Mouse (Mus musculus) hindlimb bud, embryonic 11.5 days (tissue): Measurements from ENCODE around the gene Megf11.

Source experiments
- DNase-seq: peaks from one replicate; pipeline ENCODE4 v3.0.0-alpha.2; 2012; ENCODE audit warnings: low read depth, low spot score; ENCODE audit errors: extremely low spot score

The Megf11 gene

GRCm38 (mm10) chr9:64519921-64520746 is 134.7 kb downstream of the Megf11 start:
- DNase-seq: no peak

DNA sequence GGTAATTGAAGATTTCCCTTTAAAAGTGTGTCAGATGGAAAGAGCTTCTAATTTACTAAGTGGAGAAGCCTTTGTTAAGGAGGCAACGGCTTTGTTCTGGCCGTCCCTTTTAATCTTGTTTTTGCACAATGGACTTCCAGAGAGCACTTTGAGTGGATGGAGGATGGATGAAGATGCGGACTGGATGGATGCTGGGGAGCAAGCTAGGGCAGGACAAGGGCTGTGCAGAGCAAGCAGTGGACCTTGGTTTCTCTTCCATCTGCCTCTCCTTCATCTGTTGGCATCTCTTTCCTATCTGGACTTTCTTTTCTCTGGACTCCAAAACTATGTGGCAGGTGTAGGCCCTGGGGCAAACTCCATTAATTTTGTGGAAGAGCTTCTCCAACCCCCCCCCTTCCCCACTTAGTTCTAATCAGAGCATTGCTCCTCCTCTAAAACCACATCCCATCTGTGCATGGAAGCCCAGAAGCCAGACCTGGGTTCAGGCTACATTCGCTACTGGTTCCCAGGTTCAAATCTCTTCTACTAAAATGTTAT is 135.4 kb downstream of the Megf11 start:
- no peak for DNase-seq

DNA sequence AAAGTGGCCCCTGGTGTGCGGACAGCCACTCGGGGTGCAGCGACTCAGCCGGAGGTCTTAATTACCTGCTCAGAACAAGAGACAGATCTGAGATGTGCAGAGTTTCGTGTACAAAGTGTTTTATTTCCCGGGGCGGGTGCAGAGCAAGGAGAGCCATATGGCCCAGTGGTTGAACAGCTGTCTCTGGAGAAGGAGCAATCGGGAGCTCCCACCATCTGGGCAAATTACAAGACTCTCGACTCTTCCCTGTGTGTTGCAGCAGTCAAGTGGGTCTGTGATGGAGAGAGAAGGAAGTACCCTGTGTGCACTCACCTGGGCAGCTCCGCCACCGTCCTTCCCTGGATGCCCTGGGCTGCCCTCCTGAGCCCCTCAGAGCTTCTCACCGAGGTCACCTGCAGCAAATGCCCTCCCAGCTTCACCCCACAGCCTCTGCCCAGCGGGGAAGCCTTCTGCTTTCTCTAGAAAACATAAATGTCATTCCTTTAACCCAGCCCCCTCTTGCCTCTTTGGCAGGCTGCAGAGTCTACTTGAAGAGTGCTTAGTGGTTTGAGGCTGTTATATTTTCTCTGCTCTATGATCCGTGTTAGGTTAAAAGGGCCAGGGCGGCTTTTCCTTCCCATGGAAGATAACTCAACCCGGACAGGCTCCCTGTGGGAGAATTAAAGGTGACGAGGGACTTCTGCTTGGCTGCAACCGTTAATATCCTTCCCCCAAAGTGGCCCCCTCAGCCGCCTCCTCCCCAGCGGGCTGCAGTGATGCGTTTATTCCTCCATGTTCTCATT is 138.0 kb downstream of the Megf11 start:
- DNase-seq: no peak

DNA sequence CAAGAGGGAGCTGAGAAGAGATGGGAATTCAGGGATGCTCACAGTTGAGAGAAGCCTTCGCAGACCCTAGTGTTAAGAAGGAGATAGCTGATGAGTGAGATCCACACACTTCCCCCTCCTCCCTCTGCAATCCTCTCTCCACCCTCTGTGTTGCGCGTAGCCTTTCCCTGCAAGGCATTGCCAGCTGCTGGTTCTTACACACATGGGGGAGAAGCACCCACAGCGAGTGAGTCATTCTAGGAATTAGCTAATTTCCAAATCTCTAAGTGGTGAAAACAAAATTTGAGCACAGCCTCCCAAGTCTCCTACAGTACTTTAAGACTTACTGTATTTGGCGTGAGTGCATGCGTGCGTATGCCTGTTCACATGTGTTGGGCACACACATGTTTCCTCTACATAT is 142.6 kb downstream of the Megf11 start:
- no peak for DNase-seq

GRCm38 (mm10) chr9:64528595-64528994 is 143.2 kb downstream of the Megf11 start:
- DNase-seq: no peak

DNA sequence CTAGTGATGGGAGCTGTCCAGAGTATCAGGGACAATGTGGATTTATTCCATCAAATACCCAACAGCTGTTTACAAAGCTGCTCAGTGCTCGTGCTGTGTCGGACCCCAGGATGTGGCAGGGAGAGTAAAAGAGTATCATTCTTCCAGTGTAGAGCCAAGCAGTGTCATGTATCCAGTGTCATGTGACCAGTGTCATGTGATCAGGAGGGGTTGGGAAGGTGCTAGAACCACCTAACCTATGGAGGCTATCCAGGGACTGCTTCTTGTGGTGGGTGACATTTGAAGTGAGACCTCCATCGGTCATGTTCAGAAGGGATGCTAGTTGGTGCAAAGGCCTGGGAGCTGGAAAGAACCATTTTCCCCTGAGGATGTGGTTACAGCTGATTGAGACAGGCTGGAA is 146.5 kb downstream of the Megf11 start:
- DNase-seq: no peak

DNA sequence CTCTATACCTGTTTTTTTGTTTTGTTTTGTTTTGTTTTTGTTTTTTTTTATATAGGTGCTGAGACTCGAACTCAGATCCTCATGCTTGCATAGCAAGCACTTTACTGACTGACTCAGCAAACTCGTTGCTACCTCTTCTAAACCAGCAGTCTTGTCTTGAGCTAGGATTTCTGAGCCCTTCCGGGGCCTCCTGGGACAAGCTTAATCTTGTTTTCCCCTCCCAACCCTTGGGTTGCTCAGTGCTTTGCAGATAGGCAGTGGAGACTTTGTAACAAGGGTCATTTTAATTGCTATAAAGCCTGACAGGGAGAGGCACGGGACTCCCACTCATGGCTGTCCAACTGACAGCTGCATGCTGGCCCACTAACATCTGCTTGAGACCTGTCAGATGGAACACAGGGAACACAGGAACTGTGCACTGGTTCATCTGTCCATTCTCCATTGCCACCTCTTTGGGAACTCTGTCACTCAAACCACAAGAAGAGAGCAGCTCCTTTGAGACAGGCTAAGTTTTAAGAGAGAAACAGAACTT is 147.4 kb downstream of the Megf11 start:
- DNase-seq: no peak

- no peak for DNase-seq
Observed at GRCm38 (mm10) chr9:64533488-64534119, 148.2 kb downstream of the Megf11 start.

GRCm38 (mm10) chr9:64534313-64534712 is 148.9 kb downstream of the Megf11 start:
- no peak for DNase-seq

GRCm38 (mm10) chr9:64534856-64535539 is 149.6 kb downstream of the Megf11 start:
- no peak for DNase-seq

- no peak for DNase-seq
Observed at GRCm38 (mm10) chr9:64537821-64538220, 152.4 kb downstream of the Megf11 start.

DNA sequence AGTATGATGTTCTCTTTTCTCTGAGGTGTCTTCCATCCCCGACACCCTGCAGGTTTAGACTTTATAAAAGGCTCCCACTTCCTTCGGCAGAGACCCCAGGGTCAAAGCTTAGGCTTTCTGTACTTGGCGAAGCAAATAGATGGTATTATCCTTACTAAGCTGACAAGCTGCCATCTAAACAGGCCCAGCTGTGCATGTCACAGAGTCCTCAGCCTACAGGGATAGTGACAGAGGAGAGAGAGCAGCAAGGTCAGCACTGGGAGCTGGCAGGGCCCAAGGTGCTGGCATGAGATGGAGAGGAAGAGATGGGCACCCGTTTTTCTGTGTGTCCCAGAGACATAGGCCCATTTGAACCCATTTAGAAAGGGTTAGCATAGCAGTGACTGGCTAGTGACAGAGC is 156.8 kb downstream of the Megf11 start:
- no peak for DNase-seq

DNA sequence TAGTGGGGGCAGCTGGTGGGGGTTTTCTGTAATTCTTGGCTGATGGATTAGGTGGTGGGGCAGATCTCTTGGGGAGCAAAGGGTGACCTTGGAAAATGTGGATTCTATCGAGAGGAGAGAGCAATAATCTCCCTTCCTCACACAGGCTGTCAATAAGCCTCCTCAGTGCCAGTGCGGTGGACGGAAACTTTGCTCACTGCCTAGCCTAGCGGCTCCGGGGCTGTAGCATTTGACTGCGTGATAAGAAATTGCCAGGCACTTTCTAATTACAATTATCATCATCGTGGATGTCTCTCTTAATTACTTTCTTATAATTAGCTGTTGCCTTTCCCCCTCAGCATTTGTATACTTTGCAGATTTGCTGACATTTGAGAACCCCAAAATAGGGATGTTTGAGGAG is 157.7 kb downstream of the Megf11 start:
- no peak for DNase-seq

- no peak for DNase-seq
Observed at GRCm38 (mm10) chr9:64546344-64546991, 161.0 kb downstream of the Megf11 start.

- DNase-seq: no peak
Observed at GRCm38 (mm10) chr9:64548332-64548731, 162.9 kb downstream of the Megf11 start.

GRCm38 (mm10) chr9:64551307-64551706 is 165.9 kb downstream of the Megf11 start:
- DNase-seq: no peak

- no peak for DNase-seq
Observed at GRCm38 (mm10) chr9:64552046-64552445, 166.6 kb downstream of the Megf11 start.

DNA sequence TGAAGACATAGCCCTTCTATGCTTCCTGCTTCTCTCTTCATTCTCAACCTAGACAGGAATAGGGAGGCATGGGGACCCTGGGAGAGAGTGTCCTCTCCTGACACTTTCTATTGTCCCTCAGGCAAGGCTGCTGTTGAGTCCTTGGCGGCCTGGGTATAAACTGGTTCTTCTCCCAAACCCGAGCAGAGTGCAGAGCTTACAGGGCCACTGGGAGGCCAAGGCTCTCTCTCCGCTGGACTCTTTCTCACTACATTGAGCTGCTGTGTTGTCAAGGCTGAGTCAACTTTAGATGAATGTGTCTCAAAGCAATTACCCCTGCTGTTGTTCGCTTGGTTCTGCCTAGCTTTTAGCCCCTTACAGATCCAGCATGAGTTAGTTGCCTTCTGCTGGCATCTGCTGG is 168.0 kb downstream of the Megf11 start:
- no peak for DNase-seq

DNA sequence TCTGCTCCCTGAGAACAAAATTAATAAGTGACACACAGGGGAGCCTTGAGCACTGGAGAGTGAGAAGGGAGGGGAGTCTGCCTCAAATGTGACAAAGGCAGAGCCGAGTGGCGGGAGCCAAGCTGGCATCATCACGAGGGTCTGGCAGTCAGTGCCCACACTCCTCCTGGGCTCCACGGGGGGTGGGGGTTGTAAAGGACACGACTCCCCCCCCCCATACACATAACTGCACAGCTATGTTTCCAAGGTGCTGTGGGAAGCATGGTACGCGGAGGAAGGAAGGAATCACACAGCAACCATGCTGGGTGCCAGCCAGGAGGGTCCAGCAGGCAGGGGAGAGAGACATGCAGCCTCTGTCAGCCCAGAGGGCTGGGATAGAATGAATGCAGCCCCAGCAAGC is 170.2 kb downstream of the Megf11 start:
- DNase-seq: no peak

GRCm38 (mm10) chr9:64557110-64557745 is 171.8 kb downstream of the Megf11 start:
- no peak for DNase-seq
